Mouse (Mus musculus) neural tube, embryonic 11.5 days (tissue): ENCODE measurements around the gene Mb. TPM values are rescaled to one million over a fixed set of nuclear protein-coding genes. Genes with fewer than 3 reads are reported as not detected.

Experiments
- ATAC-seq: fragments of 200-750 bp; cut with Nextera tagmentation; 2 replicates; pipeline ENCODE4 v1.8.0; 2017; ENCODE audit warnings: moderate number of reproducible peaks, mild to moderate bottlenecking, moderate TSS enrichment, moderate library complexity; ENCODE audit not compliant: insufficient read depth, low FRiP score, low TSS enrichment
- DNase-seq: peaks from one replicate; pipeline ENCODE4 v3.0.0-alpha.2; 2015; ENCODE audit warnings: low spot score
- H3K27ac ChIP-seq: fragments of 300-500 bp; sonication (generic); 2 replicates; pipeline ENCODE4 v1.5.1; 2014; ENCODE audit warnings: low read depth, mild to moderate bottlenecking, low read length
- H3K27me3 ChIP-seq: fragments of 300-500 bp; sonication (generic); 2 replicates; pipeline ENCODE4 v1.6.1; 2014; ENCODE audit warnings: mild to moderate bottlenecking, low read length, mixed read lengths; ENCODE audit not compliant: control insufficient read depth, insufficient read depth
- H3K36me3 ChIP-seq: fragments of 300-500 bp; sonication (generic); 2 replicates; pipeline ENCODE4 v1.6.1; 2014; ENCODE audit warnings: mild to moderate bottlenecking, low read length, moderate library complexity, mixed read lengths; ENCODE audit not compliant: control insufficient read depth, insufficient read depth
- H3K4me1 ChIP-seq: fragments of 300-500 bp; sonication (generic); 2 replicates; pipeline ENCODE4 v1.6.1; 2014; ENCODE audit warnings: low read length, mixed read lengths; ENCODE audit not compliant: control insufficient read depth, insufficient read depth
- H3K4me2 ChIP-seq: fragments of 300-500 bp; sonication (generic); 2 replicates; pipeline ENCODE4 v1.6.1; 2014; ENCODE audit warnings: low read depth, mild to moderate bottlenecking, moderate library complexity
- H3K4me3 ChIP-seq: fragments of 300-500 bp; sonication (generic); 2 replicates; pipeline ENCODE4 v1.5.1; 2014; ENCODE audit warnings: low read depth, low read length
- H3K9ac ChIP-seq: fragments of 300-500 bp; sonication (generic); 2 replicates; pipeline ENCODE4 v1.6.1; 2014; ENCODE audit warnings: mild to moderate bottlenecking, low read length
- H3K9me3 ChIP-seq: fragments of 300-500 bp; sonication (generic); 2 replicates; pipeline ENCODE4 v1.6.1; 2016; ENCODE audit warnings: low read length; ENCODE audit not compliant: control insufficient read depth
- WGBS: fragments of 180-500 bp; shearing (Covaris S2); extraction: QIAGEN DNeasy Blood & Tissue Kit; methylation state at CpG from one replicate; pipeline ENCODE4 v1.1.7; 2014; 5-methylcytosine and 5-hydroxymethylcytosine counted together
- polyA plus RNA-seq: library from polyadenylated mRNA; unstranded; fragments of >200 nt; fragmentation: Nextera tagmentation; extraction: Ambion mirVana; gene quantifications from 2 replicates; pipeline ENCODE4 v1.2.1, GENCODE M21; 2014

Mb gene
- polyA plus RNA-seq, result 1.8 and 2.0 TPM in 2 replicates

DNA sequence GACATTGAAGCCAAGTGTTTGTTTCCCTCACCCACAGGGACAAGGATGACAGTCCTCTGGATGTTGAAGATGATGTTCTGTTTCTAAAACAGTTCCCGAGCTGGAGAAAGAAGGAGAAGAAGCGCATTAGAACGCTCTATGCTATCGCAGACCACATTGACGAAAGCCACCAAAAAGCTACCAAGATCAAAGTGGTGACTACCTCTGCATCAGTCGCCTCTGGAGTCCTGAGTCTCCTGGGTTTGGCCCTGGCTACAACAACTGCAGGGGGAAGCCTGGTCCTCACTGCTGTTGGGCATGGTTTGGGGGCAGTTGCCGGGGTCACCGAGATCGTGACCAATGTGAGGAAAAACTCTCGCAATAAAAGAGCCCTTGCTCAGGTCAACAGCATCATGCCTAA, at the start of gene Mb:
Gene Mb (minus strand): TSS at position 101 of the 400 bp plus-strand sequence.
- H3K36me3 ChIP-seq, result no peaks in the 10 kb centered on the region
- H3K27ac ChIP-seq, result no peak within 1 kb of the TSS
- no peak within 1 kb of the TSS for H3K9ac ChIP-seq
- no peaks in the 10 kb centered on the region for H3K27me3 ChIP-seq
- 91% methylated on average over 10 of the region's 10 CpGs for WGBS
- DNase-seq (no peak), ATAC-seq (no peak)
- H3K9me3 ChIP-seq, result no peaks in the 10 kb centered on the region
- H3K4me2 ChIP-seq, result no peak within 1 kb of the TSS
- no peaks in the 10 kb centered on the region for H3K4me1 ChIP-seq
- no peak within 1 kb of the TSS for H3K4me3 ChIP-seq

DNA sequence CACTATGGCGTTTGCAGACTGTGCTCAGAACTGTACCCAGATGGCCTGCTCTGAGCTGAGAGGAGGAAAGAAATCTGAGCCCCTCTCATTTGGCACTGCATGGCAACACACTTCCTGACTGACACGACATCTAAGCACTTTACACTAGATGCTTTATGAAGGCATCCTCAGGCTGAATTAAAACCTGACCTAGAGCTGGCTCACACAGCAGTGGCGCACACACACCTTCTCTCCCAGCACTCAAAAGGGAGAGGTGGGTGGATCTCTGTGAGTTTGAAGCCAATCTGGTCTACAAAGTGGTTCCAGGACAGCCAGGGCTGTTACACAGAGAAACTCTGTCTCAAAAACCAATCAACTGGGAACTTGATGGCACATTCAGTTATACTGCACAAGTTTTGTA, 49.3 kb upstream of the Mb start:
- H3K4me2 ChIP-seq, result no peak overlapping the region
- no peak overlapping the region for H3K4me3 ChIP-seq
- H3K27me3 ChIP-seq, result no peaks in the 10 kb centered on the region
- ATAC-seq, result no peak
- H3K9me3 ChIP-seq, result no peaks in the 10 kb centered on the region
- H3K36me3 ChIP-seq, result no peaks in the 10 kb centered on the region
- DNase-seq, result no peak
- H3K9ac ChIP-seq, result no peak overlapping the region
- WGBS, result 64% methylated on average over 3 of the region's 3 CpGs
- H3K27ac ChIP-seq, result no peak overlapping the region
- H3K4me1 ChIP-seq, result no peaks in the 10 kb centered on the region

- no peaks in the 10 kb centered on the region; the same call in 1 of the 2 replicates for H3K36me3 ChIP-seq
- no peaks in the 10 kb centered on the region for H3K9me3 ChIP-seq
- 90% methylated on average over 6 of the region's 6 CpGs for WGBS
- H3K27ac ChIP-seq, result no peak overlapping the region
- H3K4me2 ChIP-seq, result no peak overlapping the region
- DNase-seq, result no peak
- H3K27me3 ChIP-seq, result no peaks in the 10 kb centered on the region
- no peak overlapping the region for H3K9ac ChIP-seq
- H3K4me1 ChIP-seq, result no peaks in the 10 kb centered on the region
- no peak for ATAC-seq
- H3K4me3 ChIP-seq, result no peak overlapping the region
These were observed 46.9 kb upstream of the Mb start for GRCm38 (mm10) chr15:77097358-77097757.

DNA sequence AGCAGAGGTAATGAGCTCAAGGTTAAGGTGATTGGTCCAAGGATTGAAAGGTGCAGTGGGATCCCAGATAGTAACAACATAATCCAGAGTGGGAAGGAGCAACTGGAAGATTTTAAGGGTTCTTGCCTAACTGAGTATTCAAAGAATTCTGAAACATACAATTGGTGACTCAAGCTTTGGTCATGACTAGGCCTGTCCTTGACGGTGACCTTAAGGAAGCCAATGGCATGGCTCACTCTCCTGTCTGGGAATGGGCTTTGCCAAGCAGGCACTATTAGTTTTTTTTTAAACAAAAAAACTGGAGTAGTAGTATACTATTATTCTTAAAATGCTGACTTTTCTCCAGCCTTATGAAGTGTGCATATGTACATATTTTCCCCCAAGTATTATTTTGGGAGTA, 44.7 kb upstream of the Mb start:
- Histone ChIP-seq H3K27ac (no peak overlapping the region), H3K9ac (no peak overlapping the region), H3K4me3 (no peak overlapping the region), H3K36me3 (no peaks in the 10 kb centered on the region; the same call in 1 of the 2 replicates), H3K4me2 (no peak overlapping the region), H3K27me3 (no peaks in the 10 kb centered on the region), H3K4me1 (no peaks in the 10 kb centered on the region), H3K9me3 (no peaks in the 10 kb centered on the region)
- DNase-seq (no peak), ATAC-seq (no peak)
- WGBS, result 92% methylated on average over 1 of the region's 1 CpGs

DNA sequence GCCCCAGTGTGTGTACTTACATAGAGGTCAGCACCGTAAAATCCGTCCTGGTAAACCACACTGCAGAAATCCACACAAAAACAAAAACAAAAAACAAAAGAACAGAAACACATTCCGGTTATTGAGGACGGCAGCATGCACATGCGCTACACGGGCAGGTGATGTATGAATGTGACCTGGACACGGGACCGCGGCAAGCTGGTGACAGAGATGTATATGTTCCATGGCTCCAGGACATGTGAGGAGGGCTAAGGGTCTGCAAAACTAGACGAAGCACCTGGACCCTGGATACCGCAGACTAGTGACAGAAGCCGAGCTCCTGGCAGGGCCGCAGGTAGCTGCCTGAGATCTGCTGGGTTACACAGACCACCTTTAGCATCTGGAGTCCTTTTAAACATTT, 44.0 kb upstream of the Mb start:
- ATAC-seq, result no peak
- no peak overlapping the region for H3K9ac ChIP-seq
- no peak for DNase-seq
- H3K4me3 ChIP-seq, result no peak overlapping the region
- H3K4me1 ChIP-seq, result no peaks in the 10 kb centered on the region
- H3K9me3 ChIP-seq, result no peaks in the 10 kb centered on the region
- no peak overlapping the region for H3K27ac ChIP-seq
- no peak overlapping the region for H3K4me2 ChIP-seq
- no peaks in the 10 kb centered on the region; the same call in 1 of the 2 replicates for H3K36me3 ChIP-seq
- H3K27me3 ChIP-seq, result no peaks in the 10 kb centered on the region
- 95% methylated on average over 13 of the region's 13 CpGs for WGBS

GRCm38 (mm10) chr15:77091394-77091793, 40.9 kb upstream of the Mb start:
- no peak for DNase-seq
- Histone ChIP-seq H3K4me3 (no peak overlapping the region), H3K9ac (no peak overlapping the region), H3K36me3 (peaks cover 3% of the 10 kb centered on the region; the same call in 1 of the 2 replicates), H3K4me1 (no peaks in the 10 kb centered on the region), H3K27me3 (no peaks in the 10 kb centered on the region), H3K27ac (no peak overlapping the region), H3K4me2 (no peak overlapping the region), H3K9me3 (no peaks in the 10 kb centered on the region)
- WGBS, result 95% methylated on average over 4 of the region's 4 CpGs
- ATAC-seq, result no peak

GRCm38 (mm10) chr15:77090531-77090930, 40.1 kb upstream of the Mb start:
- DNase-seq (no peak), ATAC-seq (no peak)
- H3K27me3 ChIP-seq, result no peaks in the 10 kb centered on the region
- WGBS, result 89% methylated on average over 5 of the region's 5 CpGs
- no peaks in the 10 kb centered on the region for H3K9me3 ChIP-seq
- H3K4me1 ChIP-seq, result no peaks in the 10 kb centered on the region
- peaks cover 3% of the 10 kb centered on the region; the same call in 1 of the 2 replicates for H3K36me3 ChIP-seq
- H3K4me2 ChIP-seq, result no peak overlapping the region
- no peak overlapping the region for H3K4me3 ChIP-seq
- H3K27ac ChIP-seq, result no peak overlapping the region
- H3K9ac ChIP-seq, result no peak overlapping the region

GRCm38 (mm10) chr15:77089249-77089648, 38.8 kb upstream of the Mb start:
- no peaks in the 10 kb centered on the region for H3K9me3 ChIP-seq
- H3K36me3 ChIP-seq, result peaks cover 3% of the 10 kb centered on the region; the same call in 1 of the 2 replicates
- no peak overlapping the region for H3K4me3 ChIP-seq
- H3K27ac ChIP-seq, result no peak overlapping the region
- no peak overlapping the region for H3K4me2 ChIP-seq
- WGBS, result 79% methylated on average over 11 of the region's 11 CpGs
- no peaks in the 10 kb centered on the region for H3K27me3 ChIP-seq
- H3K9ac ChIP-seq, result no peak overlapping the region
- DNase-seq, result no peak
- ATAC-seq, result no peak
- H3K4me1 ChIP-seq, result no peaks in the 10 kb centered on the region

DNA sequence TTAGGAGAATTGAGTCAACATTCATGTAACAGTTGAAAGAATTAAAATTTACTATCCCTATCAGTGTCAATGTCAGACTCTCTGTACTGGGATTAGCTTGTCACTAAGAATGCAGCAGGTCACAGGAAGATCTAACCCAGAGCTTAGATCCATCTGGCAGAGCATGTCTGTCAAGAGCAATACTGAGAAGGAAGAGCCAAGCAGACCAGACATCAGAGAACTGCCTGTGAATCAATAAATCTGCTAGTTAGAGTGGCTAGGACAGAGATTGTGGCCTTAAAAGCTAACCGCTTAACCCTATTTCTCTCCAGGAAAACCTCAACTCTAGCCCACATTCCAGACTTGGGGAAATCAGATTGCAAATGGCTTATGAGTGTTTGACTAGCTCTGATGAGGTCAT, 36.0 kb upstream of the Mb start:
- 94% methylated on average over 1 of the region's 1 CpGs for WGBS
- Histone ChIP-seq H3K27ac (no peak overlapping the region), H3K27me3 (no peaks in the 10 kb centered on the region), H3K4me2 (no peak overlapping the region), H3K36me3 (peaks cover 4% of the 10 kb centered on the region), H3K9me3 (no peaks in the 10 kb centered on the region), H3K9ac (no peak overlapping the region), H3K4me1 (no peaks in the 10 kb centered on the region), H3K4me3 (no peak overlapping the region)
- DNase-seq (no peak), ATAC-seq (no peak)
